In genomic region chr13:83175086-83175485, GRCm38 (mm10) we compare ENCODE assay signal across 19 mouse cellular contexts.
"Had no signal": no experiment of that assay in that cellular context is flagged by ENCODE, and none has a peak within 500 bp of the region (broad histone marks: within the 10 kb centered on the region; RNA-seq: fewer than 3 reads in every experiment).

No protein-coding gene starts in this region.

- H3K27ac ChIP-seq: liver, embryonic 13.5 days; liver, embryonic 15.5 days; macrophage; midbrain, embryonic 13.5 days; midbrain, embryonic 15.5 days; neural tube, embryonic 13.5 days; neural tube, embryonic 15.5 days had no signal

- H3K9me3 ChIP-seq: liver, embryonic 13.5 days; liver, embryonic 15.5 days; megakaryocyte, embryonic 14.5 days; midbrain, embryonic 13.5 days; midbrain, embryonic 15.5 days; neural tube, embryonic 13.5 days; neural tube, embryonic 15.5 days had no signal

- H3K4me2 ChIP-seq: liver, embryonic 13.5 days; liver, embryonic 15.5 days; midbrain, embryonic 11.5 days; midbrain, embryonic 13.5 days; midbrain, embryonic 15.5 days; neural tube, embryonic 13.5 days; neural tube, embryonic 15.5 days had no signal

- H3K9ac ChIP-seq: liver, embryonic 13.5 days; liver, embryonic 15.5 days; liver, postnatal 0 days; midbrain, embryonic 13.5 days; midbrain, embryonic 15.5 days; neural tube, embryonic 13.5 days; neural tube, embryonic 15.5 days had no signal

- H3K27me3 ChIP-seq: liver, embryonic 13.5 days; liver, embryonic 15.5 days; megakaryocyte, embryonic 14.5 days; midbrain, embryonic 13.5 days; midbrain, embryonic 15.5 days; neural tube, embryonic 13.5 days; neural tube, embryonic 15.5 days had no signal

- ATAC-seq: liver, postnatal 0 days; lung, postnatal 0 days; midbrain, embryonic 13.5 days; midbrain, embryonic 15.5 days had no signal

- H3K36me3 ChIP-seq: liver, embryonic 13.5 days; liver, embryonic 15.5 days; midbrain, embryonic 13.5 days; midbrain, embryonic 15.5 days; neural tube, embryonic 13.5 days; neural tube, embryonic 15.5 days had no signal

- DNase-seq: liver, embryonic 13.5 days; liver, postnatal 0 days; retina, postnatal 1 day; right cerebral cortex, adult 18-20 months; right cerebral cortex, postnatal 25 days; right cerebral cortex, postnatal 4 days; spleen, adult 18-20 months; thymus, adult 18-20 months; thymus, postnatal 25 days; thymus, postnatal 4 days had no signal

- H3K4me3 ChIP-seq: liver, embryonic 13.5 days; liver, embryonic 15.5 days; megakaryocyte, embryonic 14.5 days; midbrain, embryonic 13.5 days; midbrain, embryonic 15.5 days; neural tube, embryonic 13.5 days; neural tube, embryonic 15.5 days had no signal

- H3K4me1 ChIP-seq: liver, embryonic 13.5 days; liver, embryonic 15.5 days; megakaryocyte, embryonic 14.5 days; midbrain, embryonic 13.5 days; midbrain, embryonic 15.5 days; neural tube, embryonic 13.5 days; neural tube, embryonic 15.5 days had no signal
